Mouse (Mus musculus): ENCODE results near the gene Tcea2.

Tcea2 gene

DNA sequence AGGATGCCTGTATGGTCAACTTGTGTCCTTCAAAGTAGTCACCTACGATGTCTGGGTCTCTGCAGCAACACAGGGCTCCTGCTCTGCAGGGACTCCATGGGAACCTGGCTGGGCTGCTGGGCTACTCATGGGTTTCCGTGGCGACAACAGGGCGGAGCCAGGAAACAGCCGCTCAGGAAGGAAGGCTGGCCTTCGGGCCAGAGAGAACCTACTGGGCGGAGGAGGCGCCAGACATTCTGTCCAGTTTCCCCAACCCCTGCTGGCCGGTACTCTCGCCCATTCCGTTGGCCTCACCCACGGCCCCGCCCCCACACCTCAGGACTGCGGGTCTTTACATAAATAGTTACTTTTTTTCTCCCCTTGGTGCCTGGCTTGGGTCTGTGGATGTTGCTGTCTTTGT is 4.7 kb upstream of the Tcea2 start:
- DNase-seq = peak; percentile 87

DNA sequence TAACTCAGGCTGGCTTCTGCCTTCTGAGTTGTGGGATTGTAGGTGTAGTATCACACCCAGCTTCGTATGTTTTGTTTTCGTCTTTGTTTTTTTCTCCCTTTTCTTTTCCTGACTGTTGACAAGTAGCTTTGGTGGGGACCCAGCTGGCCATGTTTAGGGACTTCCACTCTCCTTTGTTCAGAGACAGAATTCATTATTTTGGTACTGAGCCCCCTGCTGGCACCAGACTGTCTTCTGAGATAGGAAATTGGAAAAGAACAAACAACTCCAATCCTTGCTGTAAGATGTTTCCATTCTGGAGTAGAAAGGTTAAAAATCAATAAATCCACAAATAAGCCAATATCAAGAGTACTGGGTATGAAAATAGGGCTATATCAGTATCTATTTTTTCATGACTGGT is 3.7 kb upstream of the Tcea2 start:
- DNase-seq = peak; percentile 69

DNA sequence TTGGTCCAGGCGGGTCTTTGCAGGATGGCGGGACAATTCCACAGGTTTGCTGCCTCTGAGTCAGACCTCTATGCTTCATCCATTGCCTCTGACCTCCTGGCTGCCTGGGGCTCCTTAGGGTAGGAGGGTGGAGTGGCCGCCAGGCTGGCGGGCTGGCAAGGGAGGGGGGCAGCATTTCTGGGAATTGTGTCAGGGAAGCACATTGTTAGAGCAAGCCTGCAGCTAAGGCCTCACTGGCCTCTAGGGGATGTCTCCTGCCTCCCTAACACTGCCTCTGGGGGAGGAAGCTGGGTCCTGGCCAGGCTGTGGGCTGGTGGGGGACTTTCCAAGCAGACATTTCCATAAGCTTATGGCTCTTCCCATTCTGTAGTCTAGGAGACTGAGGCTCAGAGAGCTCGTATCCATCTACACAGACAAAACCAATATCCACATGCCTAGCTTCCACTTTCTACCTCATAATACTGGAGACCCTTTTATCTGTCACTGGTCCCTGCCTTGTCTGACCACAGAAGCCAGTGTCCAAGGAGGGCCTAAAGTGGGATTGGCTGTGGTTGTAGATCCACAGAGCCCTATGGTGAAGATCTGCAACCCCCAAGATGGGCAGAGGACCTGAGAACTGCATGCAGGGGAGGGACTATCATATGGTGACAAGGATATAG is 2.9 kb upstream of the Tcea2 start:
- peak; percentile 65 for DNase-seq

DNA sequence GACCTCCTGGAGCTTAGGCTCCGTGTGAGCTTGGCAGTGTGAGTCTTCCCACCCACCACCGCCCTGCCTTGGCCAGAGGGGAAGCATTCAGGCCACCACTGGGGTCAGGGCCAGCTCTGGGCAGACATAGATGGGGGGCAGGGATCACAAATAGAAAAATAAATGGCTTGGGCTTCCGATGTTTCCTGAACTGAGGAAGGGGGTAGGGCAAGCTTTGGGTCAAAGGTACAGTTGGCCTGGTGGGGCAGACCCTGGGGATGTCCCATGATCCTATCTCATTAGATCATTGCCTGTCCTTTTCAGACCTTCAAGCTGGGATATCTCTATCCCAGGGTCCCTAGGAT is 2.4 kb upstream of the Tcea2 start:
- peak; percentile 62 for DNase-seq

DNA sequence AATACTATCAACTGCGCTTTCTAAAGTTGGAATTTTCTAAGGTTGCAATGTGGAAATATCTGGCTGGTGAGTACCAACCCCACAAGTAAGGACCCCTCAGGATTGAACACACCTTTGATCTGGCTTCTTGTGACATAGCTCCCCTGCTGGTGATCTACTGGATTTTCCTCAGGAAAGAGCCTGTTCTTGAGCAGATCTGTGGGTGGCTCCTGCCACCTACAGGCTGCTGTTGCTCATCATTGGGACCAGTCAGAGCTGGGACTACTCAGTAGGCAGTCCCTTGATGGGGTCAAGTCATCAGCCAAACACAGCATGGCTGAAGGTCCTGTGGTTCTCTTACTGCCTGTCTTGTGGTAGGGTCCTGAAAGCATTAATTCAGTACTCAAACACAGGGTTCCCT is 1.3 kb upstream of the Tcea2 start:
- DNase-seq = peak; percentile 86

DNA sequence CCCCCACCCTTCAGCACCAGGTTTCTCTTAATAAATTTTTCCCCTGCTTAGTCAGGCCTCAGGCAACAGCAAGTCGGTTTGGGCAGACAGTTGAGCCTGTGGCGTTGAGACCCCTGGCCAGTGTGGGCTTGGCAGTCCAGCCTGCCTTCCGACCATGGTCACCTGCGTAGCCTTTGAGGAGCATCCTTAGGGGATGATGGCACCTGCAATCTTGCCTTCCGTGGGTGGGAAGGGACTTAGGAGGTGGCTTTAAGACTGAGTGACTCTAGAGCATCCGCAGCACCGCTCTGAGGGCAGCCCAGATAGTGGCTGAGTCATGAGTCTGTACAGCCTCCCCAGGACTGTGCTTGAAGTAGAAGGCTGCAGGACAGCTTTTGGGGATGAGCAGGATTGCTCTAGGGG is 607 bp downstream of the Tcea2 start:
- peak; percentile 33 for DNase-seq

DNA sequence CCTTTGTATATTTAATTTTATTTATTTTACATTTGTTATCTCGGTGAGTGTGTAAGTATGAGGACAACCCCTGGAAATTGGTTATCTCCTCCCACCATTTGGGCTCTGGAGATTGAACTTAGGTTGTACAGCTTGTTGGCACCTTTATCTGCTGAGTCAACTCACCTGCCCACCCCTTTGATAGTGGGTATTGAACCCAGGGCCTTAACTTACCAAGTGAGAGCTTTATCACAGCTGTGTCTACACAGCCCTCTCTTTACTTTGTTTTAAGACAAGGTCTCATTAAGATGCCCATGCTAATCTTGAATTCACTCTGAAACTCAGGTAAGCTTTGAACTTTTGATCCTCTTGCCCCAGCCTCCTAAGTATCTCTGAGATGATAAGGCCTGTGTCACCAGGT is 1.9 kb downstream of the Tcea2 start:
- DNase-seq = no peak

DNA sequence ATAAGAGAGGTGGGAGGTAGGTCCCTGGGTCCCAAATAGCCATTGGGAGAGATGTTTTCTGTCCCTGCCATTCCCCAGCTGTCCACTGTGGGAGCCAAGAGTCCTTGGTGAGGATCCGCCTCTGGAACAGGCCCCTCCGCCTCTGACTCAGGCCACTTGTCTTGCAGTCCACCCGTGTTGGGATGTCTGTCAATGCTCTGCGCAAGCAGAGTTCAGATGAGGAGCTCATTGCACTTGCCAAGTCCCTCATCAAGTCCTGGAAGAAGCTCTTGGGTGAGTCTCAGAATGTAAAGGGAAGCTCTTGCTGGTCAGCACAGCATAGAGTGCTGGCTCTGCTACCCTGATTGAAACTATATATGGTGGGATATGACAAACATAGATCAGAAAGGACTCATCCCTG is 3.3 kb downstream of the Tcea2 start:
- no peak for DNase-seq

DNA sequence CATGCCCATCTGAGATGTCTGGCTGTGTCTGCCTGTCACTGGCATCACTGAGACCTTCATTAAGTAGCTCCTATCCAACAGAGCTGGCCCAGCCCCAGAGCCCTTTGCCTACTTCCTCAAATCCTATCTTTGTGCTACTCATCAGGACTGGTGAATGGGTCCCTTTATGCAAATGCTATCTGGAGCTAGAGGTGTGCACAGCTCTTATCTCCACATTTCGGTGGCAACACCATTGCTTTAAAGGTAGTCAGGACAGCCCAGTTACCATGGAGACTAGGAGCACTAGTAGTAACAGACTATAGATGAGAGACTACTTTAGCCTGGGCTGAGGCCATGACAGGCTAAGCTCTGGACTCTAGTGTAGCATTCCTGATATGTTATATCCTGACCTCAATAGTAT is 4.6 kb downstream of the Tcea2 start:
- DNase-seq = no peak

DNA sequence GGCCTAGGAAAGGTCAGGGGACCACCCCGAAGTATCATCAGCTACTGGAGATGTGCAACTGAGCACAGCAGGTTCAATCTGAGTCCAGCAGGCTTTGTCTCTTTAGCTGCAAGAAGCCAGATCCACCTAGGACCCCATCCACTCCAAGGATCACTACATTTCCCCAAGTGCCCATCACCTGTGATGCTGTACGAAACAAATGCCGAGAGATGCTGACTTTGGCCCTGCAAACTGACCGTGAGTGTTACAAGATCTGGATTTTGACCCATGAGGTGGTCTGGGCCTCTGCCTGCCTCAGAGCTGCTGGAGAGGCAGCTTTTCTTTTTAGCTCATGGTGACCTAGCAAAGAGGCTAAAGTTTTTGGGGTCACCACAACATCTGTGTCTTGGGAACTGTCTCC is 5.6 kb downstream of the Tcea2 start:
- DNase-seq = no peak

DNA sequence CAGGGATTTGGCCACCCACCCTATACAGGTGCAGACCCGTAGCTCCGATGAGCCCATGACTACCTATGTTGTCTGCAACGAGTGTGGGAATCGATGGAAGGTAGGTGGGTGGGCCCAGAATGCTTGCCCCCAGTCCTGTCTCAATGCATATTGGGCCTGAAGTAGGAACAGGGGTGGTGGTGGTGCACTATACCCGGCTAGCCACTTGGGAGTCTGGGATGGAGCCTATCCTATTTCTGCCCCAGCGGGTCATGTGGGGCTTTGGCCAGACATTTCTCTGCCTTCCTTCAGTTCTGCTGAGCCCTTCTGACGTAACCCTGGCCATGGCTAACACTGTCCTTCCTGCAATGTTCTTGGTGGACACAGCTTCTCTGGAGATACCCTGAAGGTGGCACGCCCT is 7.5 kb downstream of the Tcea2 start:
- no peak for DNase-seq

DNA sequence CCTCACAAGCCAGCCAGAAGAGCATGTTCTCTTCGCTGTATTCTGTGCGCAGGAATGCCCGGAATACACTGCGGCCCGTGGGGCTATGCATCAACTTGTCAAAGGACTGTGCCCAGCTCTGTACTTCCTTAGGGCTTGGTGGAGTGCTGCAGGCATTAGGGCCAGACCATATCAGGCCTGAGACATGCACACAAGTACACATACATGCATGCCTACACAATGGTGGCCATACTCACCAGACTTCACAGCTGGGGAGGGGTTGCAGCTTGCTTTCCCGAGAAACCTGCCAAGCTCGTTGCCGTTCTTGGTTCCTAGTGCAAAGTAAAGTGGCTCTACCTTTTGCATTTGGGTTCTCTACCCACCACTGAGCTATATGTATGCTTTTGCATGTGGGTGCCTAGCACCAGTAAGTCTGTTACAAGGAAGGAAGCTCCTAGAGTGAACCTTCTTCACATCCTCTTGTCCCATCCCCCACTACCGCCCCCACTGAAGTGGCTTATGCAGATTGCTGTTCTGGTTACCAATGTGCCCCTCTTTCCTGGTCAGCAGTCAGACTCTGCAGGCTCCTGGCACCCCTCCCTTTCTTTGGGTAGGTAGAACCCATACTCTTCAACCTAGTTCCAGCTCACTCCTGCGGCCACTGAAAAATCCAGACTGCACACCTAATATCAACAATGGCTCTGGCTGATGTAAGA is 9.5 kb downstream of the Tcea2 start:
- no peak for DNase-seq

DNA sequence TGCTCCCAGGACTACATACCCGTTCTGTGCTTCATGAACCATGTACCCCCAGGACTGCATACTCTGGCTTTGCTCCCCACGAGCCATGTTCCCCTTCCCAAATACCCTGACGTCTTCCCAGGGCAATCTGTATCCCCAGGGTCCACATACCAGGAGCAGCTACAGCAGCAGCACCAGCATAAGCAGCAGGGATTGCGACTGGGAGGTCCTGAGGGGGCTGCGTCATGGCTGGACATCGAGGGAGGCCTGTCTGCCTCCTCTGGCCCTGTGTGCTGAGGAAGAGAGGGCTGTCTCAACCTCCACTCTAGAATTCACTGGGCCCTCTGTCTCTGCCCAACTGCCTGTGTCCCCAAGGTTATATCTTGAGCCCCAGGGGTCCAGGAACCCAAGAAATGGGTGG is 11.0 kb downstream of the Tcea2 start:
- DNase-seq = no peak

DNA sequence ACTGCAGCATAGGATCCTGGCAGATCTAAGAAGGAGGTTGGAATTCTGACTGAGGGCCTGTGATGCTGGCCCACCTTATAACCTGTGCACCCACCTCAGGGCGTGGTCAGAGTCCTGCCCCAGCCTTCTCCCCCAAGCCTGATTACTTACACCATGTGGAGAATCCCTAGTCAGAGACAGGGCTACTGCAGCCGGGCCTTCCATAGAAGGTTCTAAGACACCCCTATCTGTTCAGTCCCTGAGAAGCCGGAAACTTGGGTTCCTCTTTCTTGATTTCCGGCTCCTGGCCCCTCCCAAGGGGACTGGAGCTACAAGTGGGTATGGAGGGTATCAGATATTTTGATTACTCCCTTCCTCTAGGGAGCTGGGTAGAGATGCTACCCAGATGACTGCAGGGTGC is 11.5 kb downstream of the Tcea2 start:
- no peak for DNase-seq

DNA sequence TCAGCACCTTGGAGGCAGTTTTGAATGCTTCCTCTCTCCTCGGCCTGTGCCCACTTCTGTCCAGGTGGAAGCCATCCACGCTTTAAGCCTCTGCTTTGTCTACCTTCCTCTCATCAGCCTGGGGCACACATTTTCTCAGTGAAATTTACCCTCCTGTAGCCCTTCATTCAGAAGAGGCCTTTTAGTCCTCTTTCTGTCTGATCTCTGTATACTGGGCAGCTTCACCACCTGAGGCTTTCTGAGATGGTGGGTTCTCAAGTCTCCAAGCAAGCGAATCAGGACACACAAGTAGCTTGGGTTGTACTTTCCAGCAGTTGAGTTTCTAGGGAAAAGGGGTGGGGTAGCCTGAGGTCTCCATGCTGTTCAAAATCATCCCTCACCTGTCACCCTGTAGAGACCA is 12.2 kb downstream of the Tcea2 start:
- DNase-seq = no peak

DNA sequence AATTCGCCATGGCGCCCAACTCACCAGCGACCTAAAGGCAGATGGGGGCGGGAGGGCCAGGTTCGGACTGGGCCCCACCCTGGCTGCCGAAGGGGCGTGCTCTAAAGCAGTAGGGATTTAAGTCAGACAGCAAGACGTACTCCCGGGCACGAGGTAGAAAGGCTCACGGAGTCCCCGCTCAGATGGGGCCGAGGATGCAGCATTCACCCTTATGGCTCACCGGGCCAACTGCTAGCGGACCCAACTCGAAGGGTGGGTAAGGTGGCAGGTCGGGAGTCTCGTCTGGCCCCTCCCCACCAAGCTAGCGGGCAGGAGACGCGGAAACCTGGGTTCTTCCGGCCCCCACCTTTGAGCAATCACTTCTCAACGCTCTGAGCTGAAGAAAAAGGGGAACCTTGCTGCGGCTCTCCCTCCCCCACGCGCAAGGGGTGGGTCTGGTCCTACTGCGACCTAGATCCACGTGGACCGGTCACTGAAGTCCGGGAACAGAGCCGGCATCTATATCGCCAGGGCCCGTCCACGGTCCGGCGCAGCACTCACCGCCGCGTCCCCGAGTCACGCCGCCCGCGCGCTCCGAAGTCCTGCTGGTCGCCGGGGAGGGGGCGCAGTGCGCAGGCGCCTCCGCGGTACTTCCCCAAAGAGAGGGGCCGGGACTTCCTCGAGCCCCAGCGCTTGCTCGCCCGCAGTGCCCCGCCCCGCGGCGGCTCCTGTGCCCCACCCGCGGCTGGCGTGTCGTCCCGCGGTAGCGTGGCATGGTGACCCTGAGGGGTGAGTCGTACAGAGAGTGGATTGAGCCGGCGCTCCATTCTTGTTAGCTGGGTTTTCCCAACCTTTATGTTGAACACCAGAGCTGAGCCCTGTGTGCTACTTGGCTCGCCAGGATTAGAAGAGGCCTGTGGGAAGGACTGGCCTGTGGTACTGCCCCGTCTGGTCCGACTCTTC is 13.5 kb downstream of the Tcea2 start, which contains the start of gene Rgs19:
Gene Rgs19 (minus strand): TSS at position 639 of the 942 bp plus-strand sequence.
- DNase-seq = peak; percentile 89

DNA sequence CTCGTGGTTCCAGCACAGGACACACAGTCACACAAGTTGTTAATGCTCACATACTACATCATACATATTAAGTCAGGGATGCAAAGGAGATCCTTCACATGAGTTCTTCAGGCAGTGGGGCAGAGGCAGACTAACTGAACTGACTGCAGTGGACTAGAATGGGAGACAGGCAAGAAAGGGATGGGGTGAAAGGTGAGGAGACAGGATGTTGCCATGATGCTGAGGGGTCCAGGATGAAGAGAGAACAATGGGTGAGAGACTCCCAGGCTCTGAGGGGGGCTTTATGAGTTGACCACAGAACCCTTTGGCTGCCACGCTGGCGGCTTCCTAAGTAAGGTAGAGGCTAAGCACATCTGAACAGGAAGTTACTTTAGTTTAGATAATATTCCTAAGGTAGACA is 14.5 kb downstream of the Tcea2 start:
- DNase-seq = no peak

DNA sequence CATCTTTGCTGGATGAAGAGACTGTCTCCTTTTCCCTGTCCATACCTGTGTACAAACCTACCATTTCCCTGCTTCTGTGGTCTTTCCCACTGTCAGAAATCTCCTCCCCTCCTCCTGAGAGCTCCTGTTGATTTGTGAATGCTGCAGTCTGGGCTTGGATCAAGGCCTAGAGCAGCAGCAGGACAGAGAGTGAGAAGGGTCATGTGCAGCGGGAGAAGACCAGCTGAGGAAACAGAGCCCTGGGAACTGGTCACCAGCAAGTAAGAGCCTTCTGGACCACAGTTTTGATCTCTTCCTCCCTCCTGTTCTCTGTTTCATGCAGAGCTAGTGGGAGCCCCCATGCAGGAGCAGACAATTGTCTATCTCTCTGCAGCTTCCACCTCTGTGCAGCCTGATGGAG is 15.7 kb downstream of the Tcea2 start:
- DNase-seq = peak; percentile 19

DNA sequence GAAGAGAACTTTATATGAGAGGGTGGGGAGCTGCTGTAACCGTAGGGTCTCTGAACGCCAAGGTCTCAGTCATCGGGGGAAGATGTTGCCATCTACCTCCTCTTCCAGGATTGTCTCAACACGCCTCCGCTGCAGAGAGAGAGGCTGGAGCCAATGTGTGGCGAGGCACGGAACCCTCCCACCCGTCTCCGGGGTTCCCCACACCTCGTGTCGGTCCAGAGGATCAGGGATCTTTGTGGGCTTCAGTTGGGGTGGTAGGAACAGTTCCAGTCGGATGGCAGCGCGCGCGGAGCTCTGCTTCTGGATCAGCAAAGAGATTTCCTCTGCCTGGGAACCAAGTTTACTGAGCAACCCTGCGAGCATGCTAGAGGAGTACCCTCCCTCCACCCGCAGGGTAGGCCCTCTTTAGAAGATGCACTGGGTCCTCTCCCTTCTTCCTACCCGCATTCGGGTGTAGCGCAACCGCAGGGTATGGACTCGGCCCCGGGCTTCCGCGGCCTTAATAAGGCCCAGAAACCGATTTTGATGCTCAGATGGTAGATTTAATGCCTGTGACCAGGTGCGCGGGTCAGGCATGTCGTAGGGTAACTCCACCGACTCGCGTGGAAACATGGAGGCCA is 16.8 kb downstream of the Tcea2 start:
- no peak for DNase-seq

DNA sequence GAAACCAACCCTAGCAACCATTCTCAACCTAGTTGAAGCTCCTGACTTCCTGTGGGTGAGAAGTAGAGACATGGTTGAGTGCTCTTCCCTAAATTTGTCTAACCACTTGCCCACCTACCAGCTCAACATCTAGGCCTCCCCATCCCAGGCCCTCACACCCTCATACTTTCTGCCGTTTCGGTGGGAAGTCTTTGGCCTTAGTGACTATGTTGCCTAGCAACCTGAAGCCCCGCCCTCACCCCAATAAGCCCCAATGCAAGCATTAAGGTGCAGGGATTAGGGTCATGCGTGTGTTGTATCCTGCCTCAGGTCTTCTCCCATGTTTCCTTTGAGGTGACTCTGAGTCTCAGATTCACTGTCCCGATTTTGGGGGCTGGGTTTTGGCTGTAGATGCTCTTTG is 18.1 kb downstream of the Tcea2 start, which contains the start of gene Lkaaear1:
Gene Lkaaear1 (minus strand): TSS at position 202 of the 400 bp plus-strand sequence.
- no peak for DNase-seq

DNA sequence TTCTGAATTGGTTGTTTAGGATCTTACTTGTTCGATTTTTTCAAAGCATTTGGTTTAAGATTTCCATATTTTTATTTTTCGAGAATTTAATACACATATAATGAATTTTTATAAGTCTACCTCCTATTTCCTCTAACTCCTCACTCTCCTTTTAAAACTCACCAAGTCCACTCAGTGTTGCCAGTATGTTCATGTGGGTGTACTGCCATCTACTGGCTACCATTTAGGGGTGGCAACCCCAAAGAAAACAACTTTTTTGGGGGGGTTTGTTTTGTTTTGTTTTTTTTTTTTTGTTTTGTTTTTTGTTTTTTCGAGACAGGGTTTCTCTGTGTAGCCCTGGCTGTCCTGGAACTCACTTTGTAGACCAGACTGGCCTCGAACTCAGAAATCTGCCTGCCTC is 26.6 kb downstream of the Tcea2 start:
- no peak for DNase-seq

DNA sequence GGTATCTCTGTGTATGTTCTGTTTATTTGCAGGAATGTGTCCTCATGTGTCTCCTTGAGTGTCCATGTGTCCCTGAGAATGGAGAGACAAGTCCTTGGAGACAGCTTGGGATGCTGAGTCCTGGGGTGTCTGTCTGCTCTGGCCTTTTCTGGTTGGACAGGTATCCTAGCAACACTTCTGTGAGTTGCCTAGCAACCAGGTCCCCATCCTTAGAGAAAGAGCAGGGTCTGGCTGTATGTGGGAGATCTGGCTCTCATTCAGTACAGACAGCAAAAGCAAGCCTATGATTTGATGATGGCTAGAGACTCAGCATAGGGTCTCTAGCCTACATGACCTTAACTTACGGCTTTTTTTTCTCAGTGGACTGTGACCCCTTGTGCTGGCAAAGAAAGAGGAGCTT is 33.6 kb downstream of the Tcea2 start:
- no peak for DNase-seq

DNA sequence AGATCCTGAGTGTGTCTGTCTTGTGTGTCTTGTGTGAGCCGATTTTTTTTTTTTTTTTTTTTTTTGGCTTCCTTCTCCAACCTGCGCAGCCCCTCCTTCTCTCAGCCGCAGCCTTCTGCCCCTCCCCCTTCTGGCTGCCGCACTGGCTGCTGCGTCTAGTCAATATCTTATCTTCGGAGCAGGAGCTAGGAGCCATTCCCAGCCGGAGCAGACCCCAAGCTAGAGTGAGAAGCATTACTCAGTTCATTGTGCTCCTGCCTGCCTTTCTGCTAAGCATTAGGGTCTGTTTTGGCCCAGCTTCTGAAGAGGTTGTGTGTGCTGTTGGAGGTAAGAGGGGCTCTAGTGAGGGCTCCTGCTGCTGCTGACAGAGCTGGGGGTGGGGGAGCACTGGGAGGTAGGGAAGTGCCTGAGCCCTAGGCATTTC is 34.8 kb downstream of the Tcea2 start, which contains the start of gene Oprl1:
Gene Oprl1 (plus strand): TSS at position 114 of the 424 bp plus-strand sequence.
- DNase-seq = no peak

All from kidney, postnatal 10 days (tissue).